Comparison of ENCODE assay signal across 18 mouse cellular contexts in the genomic region with DNA sequence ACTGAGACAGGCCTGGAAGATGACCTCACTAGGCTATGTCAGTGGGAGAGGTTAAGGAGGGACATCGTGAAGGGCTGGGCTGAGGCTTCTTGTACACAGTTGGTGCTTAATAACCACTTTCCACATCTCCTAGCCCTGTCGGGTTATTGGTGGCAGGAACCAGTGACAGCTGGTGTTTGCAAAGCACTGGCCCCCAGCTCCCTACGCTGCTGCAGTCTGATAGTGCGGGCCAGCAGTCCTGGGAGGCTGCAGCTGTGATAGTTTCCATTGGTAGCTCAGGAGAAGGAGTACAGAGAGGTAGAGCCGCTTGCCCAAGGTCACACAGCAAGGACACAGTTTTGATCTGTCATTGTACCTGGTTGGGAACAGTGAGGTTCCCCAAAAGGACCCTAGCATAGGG. TPM values are rescaled to one million over a fixed set of nuclear protein-coding genes. Genes with fewer than 3 reads are reported as not detected.
DNase-seq lines count a peak whose midpoint lies in the region; ATAC-seq and TF ChIP-seq lines count a peak whose summit lies in the region.
"Had no signal": no experiment of that assay in that cellular context is flagged by ENCODE, and none has a peak within 500 bp of the region (broad histone marks: within the 10 kb centered on the region; RNA-seq: fewer than 3 reads in every experiment).

No protein-coding gene starts in this region.

- no peak for TF ChIP-seq POLR2A in myocyte (IDR thresholded peaks at IDR 0.05; ENCODE audit: insufficient read length, low read depth)

- peak overlapping the region; percentile 55; the same call in 1 of the 2 replicates for H3K9ac ChIP-seq in liver, embryonic 15.5 days
- H3K9ac ChIP-seq: embryonic facial prominence, embryonic 15.5 days had no signal

- peak overlapping the region; percentile 96 for H3K4me2 ChIP-seq in liver, embryonic 15.5 days
- no peak overlapping the region for H3K4me2 ChIP-seq in myocyte (ENCODE audit: low read depth)
- H3K4me2 ChIP-seq: embryonic facial prominence, embryonic 15.5 days had no signal

- intact Hi-C loops in heart, postnatal 14 days (cut with DNase I): no loop called here

- no peak for ATAC-seq in megakaryocyte, adult 5-6 weeks (ENCODE audit: poor library complexity, severe bottlenecking)
- peak; percentile 35 for ATAC-seq in liver, embryonic 15.5 days (ENCODE audit: insufficient read depth)
- ATAC-seq: inflammation-experienced regulatory T-cells, adult 6 months had no signal

- H3K27me3 ChIP-seq in heart, embryonic 10.5 days (ENCODE audit: insufficient read depth, poor library complexity, severe bottlenecking): no peaks in the 10 kb centered on the region
- H3K27me3 ChIP-seq in megakaryocyte, embryonic 14.5 days (replicated peaks): no peaks in the 10 kb centered on the region
- H3K27me3 ChIP-seq in liver, embryonic 15.5 days: no peaks in the 10 kb centered on the region
- no peaks in the 10 kb centered on the region for H3K27me3 ChIP-seq in myocyte (ENCODE audit: control insufficient read depth, insufficient read depth, insufficient read length)
- H3K27me3 ChIP-seq: embryonic facial prominence, embryonic 15.5 days had no signal

- peaks cover 5% of the 10 kb centered on the region for H3K79me2 ChIP-seq in myocyte (ENCODE audit: control insufficient read depth, insufficient read depth)

- H3ac ChIP-seq in myocyte (ENCODE audit: control insufficient read depth, insufficient read length): no peak overlapping the region

- 53% methylated on average over 5 of the region's 5 CpGs for WGBS in heart, embryonic 10.5 days
- WGBS in liver, embryonic 15.5 days (ENCODE audit: insufficient replicate concordance): 22% methylated on average over 5 of the region's 5 CpGs

- no peaks in the 10 kb centered on the region for H3K9me3 ChIP-seq in heart, embryonic 10.5 days
- no peaks in the 10 kb centered on the region for H3K9me3 ChIP-seq in megakaryocyte, embryonic 14.5 days
- no peaks in the 10 kb centered on the region for H3K9me3 ChIP-seq in liver, embryonic 15.5 days (replicated peaks)
- H3K9me3 ChIP-seq: embryonic facial prominence, embryonic 15.5 days had no signal

- H3K27ac ChIP-seq in heart, embryonic 10.5 days: peak overlapping the region; percentile 81
- peak overlapping the region; percentile 95 for H3K27ac ChIP-seq in liver, embryonic 15.5 days (replicated peaks)
- H3K27ac ChIP-seq: embryonic facial prominence, embryonic 15.5 days had no signal

- peaks cover 100% of the 10 kb centered on the region for H3K4me1 ChIP-seq in heart, embryonic 10.5 days
- H3K4me1 ChIP-seq in megakaryocyte, embryonic 14.5 days: peaks cover 100% of the 10 kb centered on the region
- peaks cover 100% of the 10 kb centered on the region for H3K4me1 ChIP-seq in liver, embryonic 15.5 days (replicated peaks)

- no peak for DNase-seq in heart, embryonic 10.5 days (ENCODE audit: low spot score)
- no peak for DNase-seq in heart, postnatal 14 days
- no peak for DNase-seq in lung, adult 18-20 months
- DNase-seq in thymus, postnatal 36 days: no peak
- DNase-seq: adrenal gland, postnatal 36 days; cerebellum, postnatal 36 days; gastrocnemius, postnatal 36 days; kidney, postnatal 4 days; lung, postnatal 36 days; thymus, adult 2 months had no signal

- no peak overlapping the region for H3K4me3 ChIP-seq in heart, embryonic 10.5 days
- H3K4me3 ChIP-seq in megakaryocyte, embryonic 14.5 days (replicated peaks): peak overlapping the region; percentile 86
- H3K4me3 ChIP-seq in liver, embryonic 15.5 days (replicated peaks): no peak overlapping the region
- H3K4me3 ChIP-seq in myocyte: no peak overlapping the region
- H3K4me3 ChIP-seq: embryonic facial prominence, embryonic 15.5 days had no signal

- peaks cover 28% of the 10 kb centered on the region for H3K36me3 ChIP-seq in heart, embryonic 10.5 days
- H3K36me3 ChIP-seq in megakaryocyte, embryonic 14.5 days (replicated peaks; ENCODE audit: low read length): peaks cover 98% of the 10 kb centered on the region
- H3K36me3 ChIP-seq in liver, embryonic 15.5 days (replicated peaks): peaks cover 96% of the 10 kb centered on the region
- H3K36me3 ChIP-seq in myocyte (ENCODE audit: control insufficient read depth, insufficient read depth): no peaks in the 10 kb centered on the region
- H3K36me3 ChIP-seq: embryonic facial prominence, embryonic 15.5 days had no signal

TF ChIP-seq in myocyte, 11 proteins besides CTCF, POLR2A, EP300 and RAD21:
- peak in 1 of 3 experiments; percentile 8 for TF ChIP-seq MYOD1 (IDR thresholded peaks at IDR 0.05; ENCODE audit: control insufficient read depth in 1 of 3, insufficient read length in 2 of 3, low read depth in 2 of 3)
- TF ChIP-seq MYOG (IDR thresholded peaks at IDR 0.05; ENCODE audit: control insufficient read depth in 1 of 3, insufficient read depth in 1 of 3, insufficient read length in 2 of 3, low read depth in 2 of 3): peak in 2 of 3 experiments; percentile 27 to 44
- no peak for TF ChIP-seq TCF3 (IDR thresholded peaks at IDR 0.05; ENCODE audit: insufficient read length, low read depth)
- no peak for TF ChIP-seq POLR2AphosphoS2 (IDR thresholded peaks at IDR 0.05; ENCODE audit: insufficient read length, low read depth)
- no peak for TF ChIP-seq TCF12 (IDR thresholded peaks at IDR 0.05; ENCODE audit: insufficient read depth, poor library complexity, severe bottlenecking)
- TF ChIP-seq CEBPB (IDR thresholded peaks at IDR 0.05; ENCODE audit: insufficient read depth, poor library complexity, severe bottlenecking): no peak

RNA-seq across cellular contexts. Expression of gene Zfpm1, which starts 19.9 kb away (rescaled TPM):
- polyA plus RNA-seq in heart, embryonic 10.5 days (2016; fragmentation: Nextera tagmentation; extraction: Ambion mirVana): 5.7 and 12.8 TPM in 2 replicates
- total RNA-seq in heart, postnatal 14 days (2021): 10 to 100 TPM; 25.5 to 26.9 TPM
- polyA plus RNA-seq in megakaryocyte, embryonic 14.5 days (2012; ENCODE audit: insufficient read depth, low replicate concordance): 1,238 and 3,030 TPM in 2 replicates
- 4.3 and 4.5 TPM in 2 replicates for total RNA-seq in megakaryocyte, adult 5-6 weeks (2015)
- 4.8 and 5.6 TPM in 2 replicates for total RNA-seq in megakaryocyte, adult 5-6 weeks (2017)
- polyA plus RNA-seq in liver, embryonic 15.5 days (2015; fragmentation: Nextera tagmentation; extraction: Ambion mirVana): 12.0 and 14.9 TPM in 2 replicates
- polyA plus RNA-seq in myocyte (2012; fragmentation: generic; extraction: Trizol): 22.6 TPM

RNA-seq across cellular contexts. Expression of gene Trhr2, which starts 58.7 kb away (rescaled TPM):
- polyA plus RNA-seq in heart, embryonic 10.5 days (2016; fragmentation: Nextera tagmentation; extraction: Ambion mirVana): not detected in 2 replicates
- total RNA-seq in heart, postnatal 14 days (2021): not detected
- polyA plus RNA-seq in megakaryocyte, embryonic 14.5 days (2012; ENCODE audit: insufficient read depth, low replicate concordance): 1.8 TPM in 1 of 2 replicates, not detected in the other
- not detected in 2 replicates for total RNA-seq in megakaryocyte, adult 5-6 weeks (2015)
- not detected in 2 replicates for total RNA-seq in megakaryocyte, adult 5-6 weeks (2017)
- not detected in 2 replicates for polyA plus RNA-seq in liver, embryonic 15.5 days (2015; fragmentation: Nextera tagmentation; extraction: Ambion mirVana)
- not detected for polyA plus RNA-seq in myocyte (2012; fragmentation: generic; extraction: Trizol)
- total RNA-seq: adrenal gland, postnatal 36 days; gastrocnemius, postnatal 36 days had no signal
- polyA plus RNA-seq: inflammation-experienced regulatory T-cells, adult 6 months; neural tube, embryonic 11.5 days; spleen, adult 2 months had no signal

Comparison
In these comparisons a context has a peak if more than half of its experiments do, and no peak if none do; other contexts are left out.
1. RNA of gene Zfpm1, which starts 19.9 kb away (polyA plus RNA-seq): 1,238 to 3,030 TPM in megakaryocyte, embryonic 14.5 days; 22.6 TPM in myocyte (single experiment), 5.7 to 12.8 TPM in heart, embryonic 10.5 days and 12.0 to 14.9 TPM in liver, embryonic 15.5 days; every median in the first group is over 10 times any median in the second.